Mouse (Mus musculus): ENCODE results near the gene Olfr536. TPM values are rescaled to one million over a fixed set of nuclear protein-coding genes. Genes with fewer than 3 reads are reported as not detected.
"Not testable (repeated sequence)": the region's sequence is repeated elsewhere in the genome, so short reads cannot be mapped to it uniquely, and the experiment has no call there.

The Olfr536 gene
- polyA plus RNA-seq (2015; fragmentation: Nextera tagmentation; extraction: Ambion mirVana), result not detected in 2 replicates

- not testable (repeated sequence) for DNase-seq (ENCODE audit: low spot score)
Observed at GRCm38 (mm10) chr7:140507346-140508021, at the start of gene Olfr536. Gene Olfr536, minus strand, starts transcription at chr7:140507396.

- DNase-seq (ENCODE audit: low spot score), result no peak
Observed at GRCm38 (mm10) chr7:140539746-140540145, 32.5 kb upstream of the Olfr536 start.

- no peak for DNase-seq (ENCODE audit: low spot score)
Observed at GRCm38 (mm10) chr7:140494702-140495101, 12.5 kb downstream of the Olfr536 start.

- DNase-seq (ENCODE audit: low spot score), result no peak
Observed at GRCm38 (mm10) chr7:140494231-140494630, 13.0 kb downstream of the Olfr536 start.

GRCm38 (mm10) chr7:140488981-140489380 is 18.2 kb downstream of the Olfr536 start:
- no peak for DNase-seq (ENCODE audit: low spot score)

GRCm38 (mm10) chr7:140483916-140484315 is 23.3 kb downstream of the Olfr536 start, which contains the start of gene Olfr535:
Gene Olfr535, plus strand, starts transcription at chr7:140484216.
- DNase-seq (ENCODE audit: low spot score), result no peak

GRCm38 (mm10) chr7:140478733-140479132 is 28.5 kb downstream of the Olfr536 start:
- DNase-seq (ENCODE audit: low spot score), result no peak

GRCm38 (mm10) chr7:140477886-140478285 is 29.3 kb downstream of the Olfr536 start:
- no peak for DNase-seq (ENCODE audit: low spot score)

- DNase-seq (ENCODE audit: low spot score), result not testable (repeated sequence)
Observed at GRCm38 (mm10) chr7:140463070-140463469, 44.1 kb downstream of the Olfr536 start, which contains the start of gene Olfr533. Gene Olfr533, plus strand, starts transcription at chr7:140463370.

Other genes with a start within 250 kb of the Olfr536 start
- 0.03 and 0.08 TPM in 2 replicates for gene Olfr525, start 186.5 kb downstream of the Olfr536 start, polyA plus RNA-seq (2015; fragmentation: Nextera tagmentation; extraction: Ambion mirVana)
- gene Olfr527, start 173.4 kb downstream of the Olfr536 start, polyA plus RNA-seq (2015; fragmentation: Nextera tagmentation; extraction: Ambion mirVana), result 0.06 TPM in 1 of 2 replicates, not detected in the other
- gene Olfr60, start 145.7 kb downstream of the Olfr536 start, polyA plus RNA-seq (2015; fragmentation: Nextera tagmentation; extraction: Ambion mirVana), result not detected in 2 replicates
- 0.21 TPM in 1 of 2 replicates, not detected in the other for gene Olfr530, start 131.1 kb downstream of the Olfr536 start, polyA plus RNA-seq (2015; fragmentation: Nextera tagmentation; extraction: Ambion mirVana)
- gene Olfr531, start 104.5 kb downstream of the Olfr536 start, polyA plus RNA-seq (2015; fragmentation: Nextera tagmentation; extraction: Ambion mirVana), result 0.05 and 0.08 TPM in 2 replicates
- gene Olfr532, start 85.8 kb downstream of the Olfr536 start, polyA plus RNA-seq (2015; fragmentation: Nextera tagmentation; extraction: Ambion mirVana), result not detected in 2 replicates
- gene Olfr533, start 44.0 kb downstream of the Olfr536 start, polyA plus RNA-seq (2015; fragmentation: Nextera tagmentation; extraction: Ambion mirVana), result not detected in 2 replicates
- gene Olfr535, start 23.2 kb downstream of the Olfr536 start, polyA plus RNA-seq (2015; fragmentation: Nextera tagmentation; extraction: Ambion mirVana), result not detected in 2 replicates
- not detected in 2 replicates for gene Olfr538, start 60.5 kb upstream of the Olfr536 start, polyA plus RNA-seq (2015; fragmentation: Nextera tagmentation; extraction: Ambion mirVana)
- not detected in 2 replicates for gene Olfr46, start 93.9 kb upstream of the Olfr536 start, polyA plus RNA-seq (2015; fragmentation: Nextera tagmentation; extraction: Ambion mirVana)
- gene Olfr61, start 121.6 kb upstream of the Olfr536 start, polyA plus RNA-seq (2015; fragmentation: Nextera tagmentation; extraction: Ambion mirVana), result not detected in 2 replicates
- not detected in 2 replicates for gene Olfr53, start 139.1 kb upstream of the Olfr536 start, polyA plus RNA-seq (2015; fragmentation: Nextera tagmentation; extraction: Ambion mirVana)
- gene Olfr539, start 152.5 kb upstream of the Olfr536 start, polyA plus RNA-seq (2015; fragmentation: Nextera tagmentation; extraction: Ambion mirVana), result not detected in 2 replicates
- not detected in 2 replicates for gene Olfr45, start 174.6 kb upstream of the Olfr536 start, polyA plus RNA-seq (2015; fragmentation: Nextera tagmentation; extraction: Ambion mirVana)
- gene Olfr541, start 189.9 kb upstream of the Olfr536 start, polyA plus RNA-seq (2015; fragmentation: Nextera tagmentation; extraction: Ambion mirVana), result not detected in 2 replicates

Data from thymus, postnatal 0 days (tissue).